Mouse (Mus musculus) limb, embryonic 15.5 days (tissue): ENCODE data around the gene Ascl5. TPM values are rescaled to one million over a fixed set of nuclear protein-coding genes. Genes with fewer than 3 reads are reported as not detected.

ENCODE experiments used
- ATAC-seq: fragments of 200-750 bp; cut with Nextera tagmentation; 2 replicates; pipeline ENCODE4 v1.8.0; 2017; ENCODE audit warnings: low read depth, moderate TSS enrichment; ENCODE audit not compliant: insufficient number of reproducible peaks, low FRiP score, low TSS enrichment
- H3K27ac ChIP-seq: fragments of 300-500 bp; sonication (generic); 2 replicates; pipeline ENCODE4 v1.5.1; 2015; ENCODE audit warnings: moderate library complexity, mild to moderate bottlenecking, inconsistent platforms
- H3K27me3 ChIP-seq: fragments of 300-500 bp; sonication (generic); 2 replicates; pipeline ENCODE4 v1.6.1; 2015; ENCODE audit warnings: inconsistent platforms
- H3K36me3 ChIP-seq: fragments of 300-500 bp; sonication (generic); 2 replicates; pipeline ENCODE4 v1.6.1; 2015; ENCODE audit warnings: inconsistent platforms
- H3K4me1 ChIP-seq: fragments of 300-500 bp; sonication (generic); 2 replicates; pipeline ENCODE4 v1.6.1; 2015; ENCODE audit warnings: inconsistent platforms
- H3K4me2 ChIP-seq: fragments of 300-500 bp; sonication (generic); 2 replicates; pipeline ENCODE4 v1.6.1; 2015; ENCODE audit warnings: mild to moderate bottlenecking, inconsistent platforms
- H3K4me3 ChIP-seq: fragments of 300-500 bp; sonication (generic); 2 replicates; pipeline ENCODE4 v1.5.1; 2015; ENCODE audit warnings: mild to moderate bottlenecking, inconsistent platforms
- H3K9ac ChIP-seq: fragments of 300-500 bp; sonication (generic); 2 replicates; pipeline ENCODE4 v1.6.1; 2015; ENCODE audit warnings: inconsistent platforms
- H3K9me3 ChIP-seq: fragments of 300-500 bp; sonication (generic); 2 replicates; pipeline ENCODE4 v1.6.1; 2016; ENCODE audit warnings: inconsistent platforms
- WGBS: fragments of 180-500 bp; shearing (Covaris S2); methylation state at CpG from one replicate; pipeline ENCODE4 v1.1.7; 2015; 5-methylcytosine and 5-hydroxymethylcytosine counted together
- polyA plus RNA-seq: library from polyadenylated mRNA; unstranded; fragments of >200 nt; fragmentation: Nextera tagmentation; extraction: Ambion mirVana; gene quantifications from 2 replicates; pipeline ENCODE4 v1.2.1, GENCODE M21; 2015

Gene Ascl5
- polyA plus RNA-seq, 1 experiment from 2014 or later, result not detected

DNA sequence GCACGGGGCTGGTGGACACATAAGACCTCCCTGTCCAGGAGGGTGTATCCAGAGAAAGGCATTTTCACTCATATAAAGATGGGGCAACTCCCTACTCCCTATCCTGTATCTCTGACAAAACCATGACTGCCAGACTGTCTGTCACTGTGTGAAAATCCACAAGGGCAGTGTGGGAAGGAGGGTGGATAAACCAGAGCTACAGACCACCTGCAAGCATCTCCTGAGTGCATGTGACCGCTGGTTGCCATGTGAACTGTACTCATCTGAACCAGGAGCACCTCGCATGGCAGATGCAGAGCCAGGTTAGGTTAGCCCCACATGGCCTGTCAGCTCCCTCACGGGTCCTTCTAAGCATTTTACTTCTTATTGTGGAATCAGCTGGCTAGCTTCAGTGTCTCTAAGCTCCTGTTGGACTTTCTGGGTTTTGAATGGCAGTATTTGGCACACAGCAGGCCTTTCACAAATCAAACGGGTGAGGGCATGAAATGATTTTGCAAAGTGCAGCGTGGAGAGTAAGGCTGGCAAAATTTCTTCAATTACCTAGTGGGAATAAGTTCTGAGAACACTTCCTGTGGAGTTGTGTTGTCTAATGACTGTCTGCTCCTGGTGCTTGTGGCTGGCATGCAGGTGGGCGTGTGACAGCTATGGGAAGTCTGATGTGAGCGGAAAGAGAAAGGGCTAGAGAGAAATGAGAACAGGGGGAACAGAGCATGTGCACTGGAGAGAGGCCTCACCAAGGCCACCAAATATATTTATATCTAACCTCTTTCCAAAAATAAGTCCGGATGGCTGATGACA is 39.0 kb downstream of the Ascl5 start:
- Histone ChIP-seq H3K9me3 (no peaks in the 10 kb centered on the region), H3K36me3 (no peaks in the 10 kb centered on the region), H3K27ac (no peak overlapping the region; the same call in 1 of the 2 replicates), H3K4me1 (no peaks in the 10 kb centered on the region), H3K4me2 (no peak overlapping the region), H3K9ac (no peak overlapping the region), H3K27me3 (no peaks in the 10 kb centered on the region), H3K4me3 (no peak overlapping the region)
- no peak; the same call in 1 of the 2 replicates for ATAC-seq
- WGBS, result 68% methylated on average over 9 of the region's 9 CpGs

DNA sequence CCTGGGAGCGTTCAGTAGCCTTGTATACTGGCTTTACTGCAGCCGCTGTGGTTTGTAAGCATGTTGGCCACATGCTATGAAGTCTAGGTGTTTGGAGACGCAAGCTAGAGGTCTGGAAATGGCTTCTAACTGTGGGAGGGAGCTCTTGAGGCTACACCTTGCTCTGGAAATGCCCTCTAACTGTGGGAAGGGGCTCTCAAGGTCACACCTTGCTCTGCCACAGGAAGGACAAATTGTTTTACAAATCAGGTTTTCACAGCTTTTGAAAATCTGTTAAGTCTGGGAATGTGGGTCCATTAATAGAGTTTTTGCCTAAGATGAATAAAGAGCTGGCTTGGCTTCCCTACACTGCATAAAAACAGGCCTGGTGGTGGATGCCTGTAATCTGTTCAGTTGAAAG is 43.1 kb downstream of the Ascl5 start:
- WGBS, result 64% methylated on average over 3 of the region's 3 CpGs
- Histone ChIP-seq H3K27ac (no peak overlapping the region), H3K27me3 (no peaks in the 10 kb centered on the region), H3K9ac (no peak overlapping the region), H3K4me2 (no peak overlapping the region), H3K4me3 (no peak overlapping the region), H3K9me3 (no peaks in the 10 kb centered on the region), H3K4me1 (no peaks in the 10 kb centered on the region), H3K36me3 (no peaks in the 10 kb centered on the region)
- ATAC-seq, result no peak

DNA sequence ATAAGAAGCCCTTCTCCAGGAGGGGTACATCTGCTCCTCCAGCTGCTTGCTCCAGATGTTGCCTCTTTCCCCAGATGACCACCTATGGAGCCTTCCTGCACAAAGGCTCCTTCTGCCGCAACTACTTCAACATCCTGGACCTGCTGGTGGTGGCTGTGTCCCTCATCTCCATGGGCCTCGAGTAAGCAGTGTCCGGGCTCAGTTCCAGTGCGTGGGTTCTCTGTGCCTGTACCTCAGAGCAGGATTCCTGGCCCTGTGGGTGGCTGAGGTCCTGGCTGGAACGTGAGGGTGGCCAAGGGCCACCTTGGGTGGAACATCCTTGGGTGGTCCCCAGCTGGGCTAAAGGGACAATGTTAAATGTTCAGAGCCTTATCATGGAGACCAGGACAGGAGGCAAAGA is 44.2 kb downstream of the Ascl5 start:
- no peaks in the 10 kb centered on the region for H3K36me3 ChIP-seq
- H3K4me1 ChIP-seq, result no peaks in the 10 kb centered on the region
- WGBS, result 76% methylated on average over 5 of the region's 5 CpGs
- no peaks in the 10 kb centered on the region for H3K9me3 ChIP-seq
- H3K9ac ChIP-seq, result no peak overlapping the region
- no peak overlapping the region for H3K27ac ChIP-seq
- ATAC-seq, result no peak
- H3K4me3 ChIP-seq, result no peak overlapping the region
- no peak overlapping the region for H3K4me2 ChIP-seq
- no peaks in the 10 kb centered on the region for H3K27me3 ChIP-seq

Other genes with a start within 250 kb of the Ascl5 start
- 63.8 and 67.8 TPM in 2 replicates for gene Lad1, start 232.2 kb upstream of the Ascl5 start, polyA plus RNA-seq
- 87.0 and 226 TPM in 2 replicates for gene Tnnt2, start 214.4 kb upstream of the Ascl5 start, polyA plus RNA-seq
- gene Pkp1, start 131.6 kb upstream of the Ascl5 start, polyA plus RNA-seq, result 72.6 and 89.7 TPM in 2 replicates
- 0.09 and 0.14 TPM in 2 replicates for gene Igfn1, start 44.5 kb upstream of the Ascl5 start, polyA plus RNA-seq
- 176 and 178 TPM in 2 replicates for gene Tmem9, start 42.7 kb upstream of the Ascl5 start, polyA plus RNA-seq
- gene Cacna1s, start 1.9 kb downstream of the Ascl5 start, polyA plus RNA-seq, result 5.2 and 11.0 TPM in 2 replicates
- gene Kif21b, start 80.6 kb downstream of the Ascl5 start, polyA plus RNA-seq, result 2.1 and 2.6 TPM in 2 replicates
- gene Mroh3, start 162.0 kb downstream of the Ascl5 start, polyA plus RNA-seq, result 0.40 TPM in 1 of 2 replicates, not detected in the other
- 14.3 and 15.8 TPM in 2 replicates for gene Inava, start 183.5 kb downstream of the Ascl5 start, polyA plus RNA-seq
- gene Gpr25, start 210.1 kb downstream of the Ascl5 start, polyA plus RNA-seq, result not detected in 2 replicates